Mouse (Mus musculus) megakaryocyte, embryonic 14.5 days (primary cell): ENCODE results near the gene Ptger3. TPM values are rescaled to one million over a fixed set of nuclear protein-coding genes. Genes with fewer than 3 reads are reported as not detected.

Experiments used
- H3K27me3 ChIP-seq: replicated peaks from 2 replicates; pipeline ENCODE3; 2012; ENCODE audit warnings: inconsistent platforms
- H3K36me3 ChIP-seq: replicated peaks from 2 replicates; pipeline ENCODE3; 2012; ENCODE audit warnings: low read length, inconsistent platforms, mixed read lengths
- H3K4me1 ChIP-seq: 2 replicates; pipeline ENCODE4 v1.6.1; 2012; ENCODE audit warnings: inconsistent platforms
- H3K4me3 ChIP-seq: replicated peaks from 2 replicates; pipeline ENCODE3; 2012; ENCODE audit warnings: moderate library complexity, mild to moderate bottlenecking, inconsistent platforms
- H3K9me3 ChIP-seq: 2 replicates; pipeline ENCODE4 v1.6.1; 2012; ENCODE audit warnings: inconsistent platforms
- FLI1 ChIP-seq: IDR thresholded peaks from 2 replicates; pipeline ENCODE4 v1.6.1; 2012; ENCODE audit warnings: low read length, inconsistent platforms, mixed read lengths
- GATA1 ChIP-seq: IDR thresholded peaks from 3 replicates; pipeline ENCODE4 v1.6.1; 2012; ENCODE audit warnings: mixed read lengths, low read length, inconsistent platforms, borderline replicate concordance
- polyA plus RNA-seq: library from polyadenylated mRNA; stranded (reverse); fragments of >175 nt; gene quantifications from 2 replicates; pipeline ENCODE4 v1.2.3, GENCODE M21; 2012; ENCODE audit warnings: low replicate concordance; ENCODE audit not compliant: insufficient read depth

The Ptger3 gene
- polyA plus RNA-seq, 1 experiment = 48.8 TPM

GRCm38 (mm10) chr3:157581755-157582154 is 15.1 kb downstream of the Ptger3 start:
- Histone ChIP-seq H3K27me3 (no peaks in the 10 kb centered on the region), H3K9me3 (no peaks in the 10 kb centered on the region), H3K4me1 (peaks cover 96% of the 10 kb centered on the region), H3K4me3 (peak overlapping the region; percentile 60), H3K36me3 (peaks cover 36% of the 10 kb centered on the region)
- TF ChIP-seq GATA1 = no peak
- no peak for TF ChIP-seq FLI1

DNA sequence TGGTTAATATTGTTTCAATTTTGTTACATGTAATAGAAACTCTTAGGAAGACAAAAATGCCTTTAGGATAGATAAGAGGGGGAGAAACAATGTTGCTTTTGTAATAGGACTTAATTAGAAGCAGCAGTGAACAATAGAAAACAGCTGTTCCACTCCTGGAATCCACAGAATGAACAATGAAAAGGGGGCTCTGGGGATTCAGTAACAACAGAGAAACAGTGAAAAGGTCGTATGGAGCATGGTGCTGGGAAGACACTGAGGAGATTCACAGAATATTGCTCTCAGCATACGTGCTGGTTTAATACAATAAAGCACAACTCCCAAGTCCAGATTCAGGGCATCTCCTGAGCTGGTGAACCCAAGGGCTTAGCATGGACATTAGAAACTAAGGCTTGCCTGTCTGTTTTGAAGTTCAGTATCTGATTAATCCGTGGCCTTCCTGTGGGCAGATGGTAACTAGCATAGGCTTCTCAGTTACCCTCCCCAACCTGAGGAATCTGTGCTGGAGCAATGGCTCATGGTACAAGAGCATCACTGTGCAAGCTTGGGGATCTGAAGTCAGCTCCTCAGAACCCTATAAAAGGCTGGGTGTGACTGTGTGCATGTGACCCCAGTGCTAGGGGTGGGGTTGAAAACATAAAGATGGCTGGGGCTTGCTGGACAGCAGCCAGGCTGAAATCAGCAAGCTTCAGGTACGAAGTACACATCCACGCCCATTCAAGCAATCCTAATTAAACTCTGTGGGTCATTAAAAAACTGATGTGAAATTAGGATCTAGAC is 16.1 kb downstream of the Ptger3 start:
- H3K9me3 ChIP-seq = no peaks in the 10 kb centered on the region
- TF ChIP-seq GATA1 = no peak
- no peak for TF ChIP-seq FLI1
- H3K27me3 ChIP-seq = no peaks in the 10 kb centered on the region
- no peak overlapping the region for H3K4me3 ChIP-seq
- peaks cover 41% of the 10 kb centered on the region for H3K36me3 ChIP-seq
- peaks cover 97% of the 10 kb centered on the region for H3K4me1 ChIP-seq

GRCm38 (mm10) chr3:157597837-157598379 is 31.2 kb downstream of the Ptger3 start:
- TF ChIP-seq GATA1 (no peak), FLI1 (no peak)
- Histone ChIP-seq H3K9me3 (no peaks in the 10 kb centered on the region), H3K4me1 (peaks cover 74% of the 10 kb centered on the region)

DNA sequence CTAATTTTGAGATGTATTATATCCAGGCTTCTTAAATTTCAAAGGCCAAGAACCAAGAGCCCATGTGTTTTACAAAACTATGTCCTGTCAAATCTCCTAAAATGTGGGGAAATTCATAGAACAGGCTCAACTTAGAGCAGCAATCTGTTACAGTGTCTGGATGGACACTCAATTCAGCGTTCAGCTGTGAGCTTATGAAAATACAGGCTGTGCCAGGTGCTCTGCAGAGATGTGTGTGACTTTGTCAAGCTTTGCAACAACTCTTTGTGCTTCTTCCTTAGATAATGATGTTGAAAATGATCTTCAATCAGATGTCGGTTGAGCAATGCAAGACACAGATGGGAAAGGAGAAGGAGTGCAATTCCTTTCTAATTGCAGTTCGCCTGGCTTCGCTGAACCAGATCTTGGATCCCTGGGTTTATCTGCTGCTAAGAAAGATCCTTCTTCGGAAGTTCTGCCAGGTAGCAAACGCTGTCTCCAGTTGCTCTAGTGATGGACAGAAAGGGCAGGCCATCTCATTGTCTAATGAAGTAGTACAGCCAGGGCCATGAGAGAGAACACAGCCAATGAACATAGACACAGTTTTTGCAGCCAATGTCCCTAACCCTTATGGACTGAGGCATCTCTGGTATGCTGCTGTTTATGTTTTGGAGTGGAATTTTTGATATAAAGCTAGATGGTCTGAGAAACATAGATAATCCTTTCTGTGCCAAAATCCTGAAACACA is 38.2 kb downstream of the Ptger3 start:
- TF ChIP-seq FLI1 (no peak), GATA1 (no peak)
- Histone ChIP-seq H3K36me3 (peaks cover 82% of the 10 kb centered on the region), H3K4me3 (no peak overlapping the region), H3K9me3 (no peaks in the 10 kb centered on the region), H3K27me3 (no peaks in the 10 kb centered on the region), H3K4me1 (peaks cover 47% of the 10 kb centered on the region)

More at GRCm38 (mm10) chr3:157597837-157598379, 31.2 kb downstream of the Ptger3 start:
- Histone ChIP-seq H3K27me3 (no peaks in the 10 kb centered on the region), H3K4me3 (no peak overlapping the region), H3K36me3 (peaks cover 70% of the 10 kb centered on the region)

- H3K9me3 ChIP-seq = no peaks in the 10 kb centered on the region
- H3K4me1 ChIP-seq = peaks cover 42% of the 10 kb centered on the region
- peaks cover 82% of the 10 kb centered on the region for H3K36me3 ChIP-seq
- H3K4me3 ChIP-seq = no peak overlapping the region
- no peak for TF ChIP-seq GATA1
- no peak for TF ChIP-seq FLI1
- no peaks in the 10 kb centered on the region for H3K27me3 ChIP-seq
Observed at GRCm38 (mm10) chr3:157605411-157605740, 38.7 kb downstream of the Ptger3 start.

GRCm38 (mm10) chr3:157613542-157613941 is 46.9 kb downstream of the Ptger3 start:
- no peak overlapping the region for H3K4me3 ChIP-seq
- H3K36me3 ChIP-seq = peaks cover 78% of the 10 kb centered on the region
- TF ChIP-seq GATA1 (no peak), FLI1 (no peak)

GRCm38 (mm10) chr3:157616949-157617348 is 50.3 kb downstream of the Ptger3 start:
- Histone ChIP-seq H3K9me3 (no peaks in the 10 kb centered on the region), H3K36me3 (peaks cover 78% of the 10 kb centered on the region), H3K4me3 (peak overlapping the region; percentile 30), H3K4me1 (peaks cover 58% of the 10 kb centered on the region), H3K27me3 (no peaks in the 10 kb centered on the region)
- TF ChIP-seq FLI1 (no peak), GATA1 (no peak)

More at GRCm38 (mm10) chr3:157613542-157613941, 46.9 kb downstream of the Ptger3 start:
- H3K4me1 ChIP-seq = peaks cover 66% of the 10 kb centered on the region
- no peaks in the 10 kb centered on the region for H3K27me3 ChIP-seq
- H3K9me3 ChIP-seq = no peaks in the 10 kb centered on the region

DNA sequence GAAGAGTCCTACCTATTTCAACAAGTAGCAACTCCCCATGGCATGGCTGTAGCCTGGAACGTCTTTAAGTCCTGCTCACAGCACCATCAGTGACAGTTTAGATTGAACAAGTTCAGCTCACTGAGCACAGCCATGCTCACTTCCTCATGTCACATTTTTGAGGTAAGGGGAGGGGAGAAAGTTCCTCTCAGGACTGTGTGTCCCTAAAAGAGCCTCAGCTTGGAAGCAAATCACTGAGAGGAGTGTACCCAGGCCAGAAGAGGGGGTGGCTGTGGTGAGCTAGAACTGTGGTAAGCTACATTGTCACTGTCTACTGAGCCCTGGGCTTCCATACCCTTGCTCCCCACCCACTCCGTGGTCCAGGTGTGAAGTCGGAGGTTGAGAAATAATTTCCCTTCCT is 60.7 kb downstream of the Ptger3 start:
- peaks cover 43% of the 10 kb centered on the region for H3K36me3 ChIP-seq
- no peak for TF ChIP-seq FLI1
- H3K4me1 ChIP-seq = peaks cover 58% of the 10 kb centered on the region
- H3K4me3 ChIP-seq = peak overlapping the region; percentile 9
- H3K27me3 ChIP-seq = no peaks in the 10 kb centered on the region
- no peaks in the 10 kb centered on the region for H3K9me3 ChIP-seq

GRCm38 (mm10) chr3:157630671-157631070 is 64.0 kb downstream of the Ptger3 start:
- TF ChIP-seq GATA1 (no peak), FLI1 (no peak)

GRCm38 (mm10) chr3:157631383-157631782 is 64.7 kb downstream of the Ptger3 start:
- Histone ChIP-seq H3K4me1 (peaks cover 71% of the 10 kb centered on the region), H3K36me3 (peaks cover 53% of the 10 kb centered on the region), H3K9me3 (no peaks in the 10 kb centered on the region), H3K4me3 (no peak overlapping the region), H3K27me3 (no peaks in the 10 kb centered on the region)
- TF ChIP-seq FLI1 (no peak), GATA1 (no peak)

More at GRCm38 (mm10) chr3:157630671-157631070, 64.0 kb downstream of the Ptger3 start:
- Histone ChIP-seq H3K4me1 (peaks cover 70% of the 10 kb centered on the region), H3K4me3 (no peak overlapping the region), H3K9me3 (no peaks in the 10 kb centered on the region), H3K27me3 (no peaks in the 10 kb centered on the region), H3K36me3 (peaks cover 50% of the 10 kb centered on the region)
